Mouse (Mus musculus) heart, postnatal 0 days (tissue): ENCODE results near the gene Rfx8. TPM values are rescaled to one million over a fixed set of nuclear protein-coding genes. Genes with fewer than 3 reads are reported as not detected.
"Not testable (repeated sequence)": the region's sequence is repeated elsewhere in the genome, so short reads cannot be mapped to it uniquely, and the experiment has no call there.

Experiments used
- ATAC-seq: fragments of 200-750 bp; cut with Nextera tagmentation; 2 replicates; pipeline ENCODE4 v1.8.0; 2017; ENCODE audit warnings: low read depth, moderate number of reproducible peaks, moderate library complexity; ENCODE audit not compliant: insufficient read depth
- DNase-seq: peaks from one replicate; pipeline ENCODE4 v3.0.0-alpha.2; 2016; ENCODE audit warnings: low spot score
- H3K27ac ChIP-seq: fragments of 300-500 bp; sonication (generic); 2 replicates; pipeline ENCODE4 v1.5.1; 2014; ENCODE audit warnings: low read depth, mild to moderate bottlenecking
- H3K27me3 ChIP-seq: fragments of 300-500 bp; sonication (generic); 2 replicates; pipeline ENCODE4 v1.6.1; 2014; ENCODE audit warnings: low read length, mixed read lengths; ENCODE audit not compliant: control insufficient read depth, insufficient read depth
- H3K36me3 ChIP-seq: fragments of 300-500 bp; sonication (generic); replicated peaks from 2 replicates; pipeline ENCODE4 v1.6.1; 2014; ENCODE audit warnings: low read length, mixed read lengths; ENCODE audit not compliant: control insufficient read depth, insufficient read depth
- H3K4me1 ChIP-seq: fragments of 300-500 bp; sonication (generic); 2 replicates; pipeline ENCODE4 v1.6.1; 2014; ENCODE audit warnings: antibody characterized with exemption; ENCODE audit not compliant: control insufficient read depth, insufficient read depth
- H3K4me2 ChIP-seq: fragments of 300-500 bp; sonication (generic); 2 replicates; pipeline ENCODE4 v1.6.1; 2014; ENCODE audit warnings: low read depth, mild to moderate bottlenecking, low read length, moderate library complexity
- H3K4me3 ChIP-seq: fragments of 300-500 bp; sonication (generic); 2 replicates; pipeline ENCODE4 v1.5.1; 2014; ENCODE audit warnings: low read depth, low read length
- H3K9ac ChIP-seq: fragments of 300-500 bp; sonication (generic); replicated peaks from 2 replicates; pipeline ENCODE4 v1.6.1; 2014; ENCODE audit warnings: low read depth, low read length, mixed read lengths
- H3K9me3 ChIP-seq: fragments of 300-500 bp; sonication (generic); replicated peaks from 2 replicates; pipeline ENCODE4 v1.6.1; 2016; ENCODE audit warnings: low read length; ENCODE audit not compliant: control insufficient read depth
- CTCF ChIP-seq: IDR thresholded peaks from 2 replicates; pipeline ENCODE4 v1.5.1; 2016; ENCODE audit warnings: antibody characterized with exemption, control low read depth, low read depth
- EP300 ChIP-seq: IDR thresholded peaks from 2 replicates; pipeline ENCODE4 v1.6.1; 2016; ENCODE audit warnings: antibody characterized with exemption, low read depth
- WGBS: fragments of 180-500 bp; shearing (Covaris S2); extraction: QIAGEN DNeasy Blood & Tissue Kit; methylation state at CpG from one replicate; pipeline ENCODE4 v1.1.7; 2014; 5-methylcytosine and 5-hydroxymethylcytosine counted together
- polyA plus RNA-seq: library from polyadenylated mRNA; unstranded; fragments of >200 nt; fragmentation: Nextera tagmentation; extraction: Ambion mirVana; gene quantifications from 2 replicates; pipeline ENCODE4 v1.2.1, GENCODE M21; 2015
- total RNA-seq: library from RNA; depleted of rRNA; stranded (reverse); fragments of >200 nt; gene quantifications from 2 replicates; pipeline ENCODE4 v1.2.3, GENCODE M21; 2014; ENCODE audit warnings: low replicate concordance

The Rfx8 gene
- total and polyA plus RNA-seq, 2 experiments from 2014 or later: 0.68 TPM; not detected in 1

GRCm38 (mm10) chr1:39664039-39664625 lies 56.7 kb downstream of the Rfx8 start:
- Histone ChIP-seq H3K27ac (no peak overlapping the region), H3K4me2 (no peak overlapping the region), H3K36me3 (no peaks in the 10 kb centered on the region), H3K27me3 (no peaks in the 10 kb centered on the region), H3K4me1 (no peaks in the 10 kb centered on the region), H3K4me3 (no peak overlapping the region), H3K9me3 (no peaks in the 10 kb centered on the region), H3K9ac (no peak overlapping the region)
- DNase-seq: no peak
- 87% methylated on average over 7 of the region's 7 CpGs for whole genome bisulfite sequencing
- TF ChIP-seq CTCF: no peak
- TF ChIP-seq EP300: no peak
- no peak for ATAC-seq

DNA sequence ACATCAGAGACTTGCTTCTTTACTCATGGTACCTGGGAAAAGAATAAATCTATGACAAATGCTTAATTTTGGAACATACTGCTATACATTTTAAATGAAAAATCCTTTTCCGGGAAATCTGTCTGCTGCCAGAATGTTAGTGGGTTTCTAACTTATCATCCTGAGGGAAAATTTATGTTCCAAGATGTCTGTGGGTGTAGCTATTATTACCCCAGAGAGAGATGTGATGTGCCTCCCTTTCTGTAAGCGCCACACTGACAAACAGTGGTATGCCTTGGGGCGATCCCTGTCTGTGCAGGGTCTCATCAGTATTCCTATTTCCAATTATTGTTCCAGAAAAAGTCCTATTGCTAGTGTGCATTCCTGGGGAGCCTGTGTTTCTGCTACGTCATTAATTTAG lies 57.7 kb downstream of the Rfx8 start:
- Histone ChIP-seq H3K36me3 (no peaks in the 10 kb centered on the region), H3K9me3 (0 out of 2 replicates have a peak, but pooled peaks cover 4% of the 10 kb centered on the region), H3K9ac (no peak overlapping the region), H3K4me3 (no peak overlapping the region), H3K4me2 (no peak overlapping the region), H3K4me1 (no peaks in the 10 kb centered on the region), H3K27me3 (no peaks in the 10 kb centered on the region), H3K27ac (no peak overlapping the region)
- 80% methylated on average over 4 of the region's 4 CpGs for WGBS
- no peak for DNase-seq
- no peak for ATAC-seq
- TF ChIP-seq EP300 (no peak), CTCF (no peak)

DNA sequence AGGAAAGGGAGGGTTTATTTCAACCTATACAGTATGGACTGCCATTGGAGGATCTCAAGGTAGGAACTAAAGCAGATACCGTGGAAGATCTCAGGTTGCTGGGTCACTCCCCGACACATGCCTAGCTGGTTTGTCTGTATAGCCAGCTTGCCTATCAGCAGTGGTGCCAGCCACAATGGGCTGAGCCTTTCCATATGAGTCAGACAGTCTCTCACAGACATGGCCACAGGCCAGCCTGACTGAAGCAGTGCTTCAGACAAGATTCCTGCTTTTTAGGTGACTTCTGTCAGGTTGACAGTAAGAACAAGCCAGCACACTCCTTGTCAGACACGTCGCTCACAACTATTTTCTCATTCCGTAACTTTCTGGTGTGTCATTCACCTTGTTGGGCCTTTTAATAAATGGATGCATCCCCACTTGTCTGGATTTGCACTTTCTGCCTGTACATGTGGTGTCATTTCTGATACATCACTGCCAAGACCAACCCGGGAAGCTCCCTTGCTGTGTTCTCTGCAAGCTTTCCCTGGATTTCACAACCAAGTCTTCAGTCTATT lies 63.7 kb downstream of the Rfx8 start:
- Histone ChIP-seq H3K4me3 (no peak overlapping the region), H3K27ac (no peak overlapping the region), H3K4me2 (no peak overlapping the region), H3K4me1 (no peaks in the 10 kb centered on the region), H3K9me3 (0 out of 2 replicates have a peak, but pooled peaks cover 4% of the 10 kb centered on the region), H3K9ac (no peak overlapping the region), H3K27me3 (peaks cover 6% of the 10 kb centered on the region), H3K36me3 (no peaks in the 10 kb centered on the region)
- no peak for DNase-seq
- WGBS: 66% methylated on average over 6 of the region's 6 CpGs
- ATAC-seq: no peak
- no peak for TF ChIP-seq CTCF
- no peak for TF ChIP-seq EP300

DNA sequence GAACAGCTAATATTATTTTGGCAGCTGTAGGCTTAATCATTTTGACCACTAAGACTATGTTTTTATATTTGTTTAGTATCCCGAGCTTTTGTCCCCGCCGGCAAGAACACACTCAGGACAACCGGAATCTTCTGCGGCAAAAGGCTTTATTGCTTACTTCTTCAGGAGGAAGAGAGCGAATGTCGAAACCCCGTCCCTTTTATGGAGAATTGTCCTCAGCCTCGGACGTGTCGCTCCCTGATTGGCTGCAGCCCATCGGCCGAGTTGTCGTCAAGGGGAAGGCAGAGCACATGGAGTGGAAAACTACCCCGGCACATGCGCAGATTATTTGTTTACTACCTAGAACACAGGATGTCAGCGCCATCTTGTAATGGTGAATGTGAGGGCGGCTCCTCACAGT lies 65.9 kb downstream of the Rfx8 start:
- not testable (repeated sequence) for H3K36me3 ChIP-seq, H3K27ac ChIP-seq, ATAC-seq, H3K9ac ChIP-seq, H3K9me3 ChIP-seq, H3K4me1 ChIP-seq, H3K4me3 ChIP-seq, DNase-seq, H3K4me2 ChIP-seq
- WGBS: 85% methylated on average over 18 of the region's 18 CpGs
- H3K27me3 ChIP-seq: peaks cover 22% of the 10 kb centered on the region

GRCm38 (mm10) chr1:39653028-39653427 lies 67.8 kb downstream of the Rfx8 start:
- Histone ChIP-seq H3K27ac (no peak overlapping the region), H3K4me1 (peaks cover 9% of the 10 kb centered on the region; the same call in 1 of the 2 replicates), H3K36me3 (no peaks in the 10 kb centered on the region), H3K4me2 (no peak overlapping the region), H3K27me3 (peaks cover 36% of the 10 kb centered on the region), H3K4me3 (no peak overlapping the region), H3K9ac (no peak overlapping the region), H3K9me3 (no peaks in the 10 kb centered on the region)
- no peak for ATAC-seq
- DNase-seq: no peak
- 66% methylated on average over 4 of the region's 4 CpGs for WGBS
- TF ChIP-seq EP300 (no peak), CTCF (no peak)

GRCm38 (mm10) chr1:39651241-39651548 lies 69.6 kb downstream of the Rfx8 start, which contains the start of gene Creg2:
Gene Creg2, minus strand, starts transcription at chr1:39651474.
- ATAC-seq: no peak
- H3K4me1 ChIP-seq: peaks cover 9% of the 10 kb centered on the region; the same call in 1 of the 2 replicates
- WGBS: 36% methylated on average over 9 of the region's 9 CpGs
- no peak for DNase-seq
- no peaks in the 10 kb centered on the region for H3K36me3 ChIP-seq
- no peaks in the 10 kb centered on the region for H3K9me3 ChIP-seq
- H3K4me3 ChIP-seq: peak within 1 kb of the TSS; percentile 43
- H3K27me3 ChIP-seq: peaks cover 40% of the 10 kb centered on the region
- no peak within 1 kb of the TSS for H3K27ac ChIP-seq
- H3K9ac ChIP-seq: no peak within 1 kb of the TSS
- TF ChIP-seq CTCF (no peak), EP300 (no peak)
- H3K4me2 ChIP-seq: peak within 1 kb of the TSS; percentile 73
